Mouse (Mus musculus) thymus, adult 2 months (tissue): Measurements from ENCODE around the gene Piwil1.

Source experiments
- CTCF ChIP-seq: fragments of 200-500 bp; IDR thresholded peaks from 2 replicates; pipeline ENCODE4 v1.5.1; 2012; ENCODE audit warnings: mild to moderate bottlenecking, control low read depth, low read length, moderate library complexity, borderline replicate concordance; ENCODE audit not compliant: control insufficient read depth, poor library complexity, insufficient read depth; ENCODE audit errors: extremely low read depth
- POLR2A ChIP-seq: fragments of 200-500 bp; IDR thresholded peaks from 2 replicates; pipeline ENCODE4 v1.6.1; 2012; ENCODE audit warnings: mild to moderate bottlenecking, low read length, control low read depth, moderate library complexity; ENCODE audit not compliant: control insufficient read depth, poor library complexity, insufficient read depth; ENCODE audit errors: extremely low read depth

DNA sequence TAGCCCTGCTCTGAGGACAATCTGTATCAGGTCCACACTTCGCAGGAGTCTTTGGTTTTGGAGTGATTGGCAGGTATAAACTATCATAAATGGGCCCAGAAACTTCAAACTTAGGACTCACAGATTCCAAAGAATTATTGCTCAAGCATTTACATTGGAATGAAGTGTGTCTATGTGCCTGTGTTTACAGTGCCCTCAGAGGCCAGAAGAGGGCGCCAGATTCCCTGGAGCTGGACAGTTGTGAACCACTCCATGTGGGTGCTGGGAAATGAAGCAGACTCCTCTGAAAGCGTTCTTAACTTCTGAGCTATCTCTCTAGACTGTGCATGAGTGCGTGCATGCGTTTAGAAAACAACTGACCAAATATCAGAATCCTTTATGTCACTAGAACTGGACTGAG lies 20.9 kb upstream of the Piwil1 start:
- no peak for TF ChIP-seq POLR2A
- TF ChIP-seq CTCF, result no peak
